Mouse (Mus musculus) heart, postnatal 0 days (tissue): Measurements from ENCODE around the gene Trim66. TPM values are rescaled to one million over a fixed set of nuclear protein-coding genes. Genes with fewer than 3 reads are reported as not detected.

ENCODE experiments used
- ATAC-seq: fragments of 200-750 bp; cut with Nextera tagmentation; 2 replicates; pipeline ENCODE4 v1.8.0; 2017; ENCODE audit warnings: low read depth, moderate number of reproducible peaks, moderate library complexity; ENCODE audit not compliant: insufficient read depth
- DNase-seq: peaks from one replicate; pipeline ENCODE4 v3.0.0-alpha.2; 2016; ENCODE audit warnings: low spot score
- H3K27ac ChIP-seq: fragments of 300-500 bp; sonication (generic); 2 replicates; pipeline ENCODE4 v1.5.1; 2014; ENCODE audit warnings: low read depth, mild to moderate bottlenecking
- H3K27me3 ChIP-seq: fragments of 300-500 bp; sonication (generic); 2 replicates; pipeline ENCODE4 v1.6.1; 2014; ENCODE audit warnings: low read length, mixed read lengths; ENCODE audit not compliant: control insufficient read depth, insufficient read depth
- H3K36me3 ChIP-seq: fragments of 300-500 bp; sonication (generic); replicated peaks from 2 replicates; pipeline ENCODE4 v1.6.1; 2014; ENCODE audit warnings: low read length, mixed read lengths; ENCODE audit not compliant: control insufficient read depth, insufficient read depth
- H3K4me1 ChIP-seq: fragments of 300-500 bp; sonication (generic); 2 replicates; pipeline ENCODE4 v1.6.1; 2014; ENCODE audit warnings: antibody characterized with exemption; ENCODE audit not compliant: control insufficient read depth, insufficient read depth
- H3K4me2 ChIP-seq: fragments of 300-500 bp; sonication (generic); 2 replicates; pipeline ENCODE4 v1.6.1; 2014; ENCODE audit warnings: low read depth, mild to moderate bottlenecking, low read length, moderate library complexity
- H3K4me3 ChIP-seq: fragments of 300-500 bp; sonication (generic); 2 replicates; pipeline ENCODE4 v1.5.1; 2014; ENCODE audit warnings: low read depth, low read length
- H3K9ac ChIP-seq: fragments of 300-500 bp; sonication (generic); replicated peaks from 2 replicates; pipeline ENCODE4 v1.6.1; 2014; ENCODE audit warnings: low read depth, low read length, mixed read lengths
- H3K9me3 ChIP-seq: fragments of 300-500 bp; sonication (generic); replicated peaks from 2 replicates; pipeline ENCODE4 v1.6.1; 2016; ENCODE audit warnings: low read length; ENCODE audit not compliant: control insufficient read depth
- CTCF ChIP-seq: IDR thresholded peaks from 2 replicates; pipeline ENCODE4 v1.5.1; 2016; ENCODE audit warnings: antibody characterized with exemption, control low read depth, low read depth
- EP300 ChIP-seq: IDR thresholded peaks from 2 replicates; pipeline ENCODE4 v1.6.1; 2016; ENCODE audit warnings: antibody characterized with exemption, low read depth
- WGBS: fragments of 180-500 bp; shearing (Covaris S2); extraction: QIAGEN DNeasy Blood & Tissue Kit; methylation state at CpG from one replicate; pipeline ENCODE4 v1.1.7; 2014; 5-methylcytosine and 5-hydroxymethylcytosine counted together
- polyA plus RNA-seq: library from polyadenylated mRNA; unstranded; fragments of >200 nt; fragmentation: Nextera tagmentation; extraction: Ambion mirVana; gene quantifications from 2 replicates; pipeline ENCODE4 v1.2.1, GENCODE M21; 2015
- total RNA-seq: library from RNA; depleted of rRNA; stranded (reverse); fragments of >200 nt; gene quantifications from 2 replicates; pipeline ENCODE4 v1.2.3, GENCODE M21; 2014; ENCODE audit warnings: low replicate concordance

Gene Trim66
- total and polyA plus RNA-seq, 2 experiments from 2014 or later: not detected

GRCm38 (mm10) chr7:109525740-109526663, 18.1 kb upstream of the Trim66 start:
- DNase-seq (no peak), ATAC-seq (no peak)
- 57% methylated on average over 16 of the region's 16 CpGs for WGBS
- H3K27me3 ChIP-seq: no peaks in the 10 kb centered on the region
- H3K4me1 ChIP-seq: peaks cover 6% of the 10 kb centered on the region; the same call in 1 of the 2 replicates
- no peak overlapping the region for H3K4me2 ChIP-seq
- peaks cover 87% of the 10 kb centered on the region for H3K36me3 ChIP-seq
- TF ChIP-seq CTCF (no peak), EP300 (no peak)
- no peaks in the 10 kb centered on the region for H3K9me3 ChIP-seq
- no peak overlapping the region; the same call in 1 of the 2 replicates for H3K9ac ChIP-seq
- H3K27ac ChIP-seq: peak overlapping the region; percentile 53
- no peak overlapping the region for H3K4me3 ChIP-seq

- no peak overlapping the region for H3K9ac ChIP-seq
- no peak overlapping the region for H3K4me2 ChIP-seq
- H3K27me3 ChIP-seq: no peaks in the 10 kb centered on the region
- TF ChIP-seq CTCF: no peak
- no peak for TF ChIP-seq EP300
- no peaks in the 10 kb centered on the region for H3K9me3 ChIP-seq
- DNase-seq (no peak), ATAC-seq (no peak)
- WGBS: 75% methylated on average over 3 of the region's 3 CpGs
- H3K27ac ChIP-seq: peak overlapping the region; percentile 30; the same call in 1 of the 2 replicates
- peaks cover 84% of the 10 kb centered on the region for H3K36me3 ChIP-seq
- H3K4me1 ChIP-seq: peaks cover 15% of the 10 kb centered on the region
- H3K4me3 ChIP-seq: no peak overlapping the region
Measured at GRCm38 (mm10) chr7:109524763-109525162, 16.8 kb upstream of the Trim66 start.

- TF ChIP-seq EP300 (no peak), CTCF (no peak)
- no peak overlapping the region for H3K9ac ChIP-seq
- H3K27ac ChIP-seq: peak overlapping the region; percentile 30; the same call in 1 of the 2 replicates
- H3K36me3 ChIP-seq: peaks cover 80% of the 10 kb centered on the region
- H3K4me2 ChIP-seq: no peak overlapping the region
- H3K9me3 ChIP-seq: no peaks in the 10 kb centered on the region
- peaks cover 17% of the 10 kb centered on the region for H3K4me1 ChIP-seq
- H3K4me3 ChIP-seq: no peak overlapping the region
- no peak for ATAC-seq
- no peaks in the 10 kb centered on the region for H3K27me3 ChIP-seq
- no peak for DNase-seq
Measured at GRCm38 (mm10) chr7:109524442-109524744, 16.5 kb upstream of the Trim66 start.

- H3K27me3 ChIP-seq: no peaks in the 10 kb centered on the region
- H3K27ac ChIP-seq: no peak overlapping the region
- no peaks in the 10 kb centered on the region for H3K9me3 ChIP-seq
- H3K4me3 ChIP-seq: no peak overlapping the region
- no peak overlapping the region for H3K4me2 ChIP-seq
- DNase-seq (no peak), ATAC-seq (no peak)
- H3K36me3 ChIP-seq: peaks cover 79% of the 10 kb centered on the region
- H3K9ac ChIP-seq: no peak overlapping the region
- H3K4me1 ChIP-seq: peaks cover 17% of the 10 kb centered on the region
- no peak for TF ChIP-seq EP300
- no peak for TF ChIP-seq CTCF
- whole genome bisulfite sequencing: 74% methylated on average over 6 of the region's 6 CpGs
Measured at GRCm38 (mm10) chr7:109523741-109524441, 16.0 kb upstream of the Trim66 start.

- no peak overlapping the region for H3K9ac ChIP-seq
- peaks cover 17% of the 10 kb centered on the region for H3K4me1 ChIP-seq
- TF ChIP-seq CTCF (no peak), EP300 (no peak)
- no peak overlapping the region for H3K27ac ChIP-seq
- H3K9me3 ChIP-seq: no peaks in the 10 kb centered on the region
- ATAC-seq (no peak), DNase-seq (no peak)
- WGBS: 56% methylated on average over 2 of the region's 2 CpGs
- H3K36me3 ChIP-seq: peaks cover 79% of the 10 kb centered on the region
- no peak overlapping the region for H3K4me3 ChIP-seq
- no peak overlapping the region for H3K4me2 ChIP-seq
- no peaks in the 10 kb centered on the region for H3K27me3 ChIP-seq
Measured at GRCm38 (mm10) chr7:109523304-109523703, 15.4 kb upstream of the Trim66 start.
